Mouse (Mus musculus) T-cell, adult 2 months (primary cell): ENCODE measurements around the gene Mpc2.

Source experiments
- DNase-seq: peaks from one replicate; pipeline ENCODE4 v3.0.0; 2022; ENCODE audit warnings: low spot score

Gene Mpc2

DNA sequence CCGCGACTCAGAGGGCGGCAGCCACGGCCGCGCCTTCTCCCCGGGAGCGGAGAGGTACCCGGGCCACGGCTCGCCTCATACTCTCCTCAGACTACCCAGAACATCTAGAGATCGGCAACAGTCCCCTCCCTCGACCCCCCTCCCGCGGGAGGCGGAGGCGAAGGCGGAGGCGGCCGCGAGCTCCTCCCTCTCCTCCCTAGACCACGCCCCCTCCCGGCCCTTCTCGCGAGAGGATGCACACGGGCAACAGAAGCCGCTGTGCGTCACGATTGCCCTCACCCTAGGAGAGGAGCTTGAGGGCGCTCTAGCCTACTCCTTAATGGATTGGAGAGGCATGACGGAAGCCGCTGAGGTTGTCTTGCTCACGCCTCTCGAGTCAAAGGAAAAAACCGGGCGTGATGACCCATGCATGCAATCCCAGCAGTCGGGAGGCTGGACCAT is at the start of gene Mpc2, which contains the start of gene Dcaf6:
Mpc2 (plus strand) TSS at position 278 of the 441 bp plus-strand sequence.
Dcaf6 (minus strand) TSS at position 116 of the 441 bp plus-strand sequence.
- DNase-seq, result peak; percentile 100

DNA sequence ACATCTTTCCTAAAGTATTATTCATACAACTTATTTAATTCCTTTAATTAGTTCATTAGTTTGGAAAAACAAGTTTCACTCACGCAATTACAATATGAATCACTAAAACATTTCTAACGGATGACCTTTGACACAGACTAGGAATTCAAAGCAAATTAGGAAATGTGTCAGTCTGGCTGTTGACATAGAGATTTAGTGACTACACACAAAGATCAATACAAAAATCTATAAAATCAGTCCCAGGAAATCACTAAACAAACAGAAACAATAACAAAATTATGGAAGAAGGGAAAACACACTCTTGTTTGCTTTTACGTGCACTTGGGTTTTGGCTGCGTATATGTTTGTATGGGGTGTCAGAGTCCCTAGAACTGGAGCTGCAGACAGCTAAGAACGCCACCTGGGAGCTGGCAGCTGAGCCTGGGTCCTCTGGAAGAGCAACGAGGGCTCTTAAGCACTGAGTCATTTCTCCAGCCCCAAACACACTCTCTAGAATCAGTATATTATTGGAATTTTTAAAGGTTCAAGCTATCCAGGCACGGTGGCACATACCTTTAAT is 39.0 kb upstream of the Mpc2 start:
- DNase-seq, result no peak

DNA sequence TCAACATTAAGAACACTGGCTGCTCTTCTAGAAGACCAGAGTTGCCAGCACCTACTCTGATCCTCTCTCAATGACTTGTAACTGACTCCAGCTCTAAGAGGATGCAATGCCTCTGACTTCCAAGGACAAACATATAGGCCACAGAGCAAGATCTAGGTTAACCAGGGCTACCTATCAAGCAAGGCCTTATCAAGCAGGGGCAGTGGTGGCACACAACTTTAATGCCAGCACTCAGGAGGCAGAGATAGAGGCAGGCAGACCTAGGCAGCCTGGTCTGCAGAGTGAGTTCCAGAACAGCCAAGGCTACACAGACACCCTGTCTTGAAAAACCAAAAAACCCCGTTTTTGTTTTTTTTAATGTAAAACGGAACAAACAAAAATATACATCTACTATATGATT is 34.2 kb upstream of the Mpc2 start:
- no peak for DNase-seq

DNA sequence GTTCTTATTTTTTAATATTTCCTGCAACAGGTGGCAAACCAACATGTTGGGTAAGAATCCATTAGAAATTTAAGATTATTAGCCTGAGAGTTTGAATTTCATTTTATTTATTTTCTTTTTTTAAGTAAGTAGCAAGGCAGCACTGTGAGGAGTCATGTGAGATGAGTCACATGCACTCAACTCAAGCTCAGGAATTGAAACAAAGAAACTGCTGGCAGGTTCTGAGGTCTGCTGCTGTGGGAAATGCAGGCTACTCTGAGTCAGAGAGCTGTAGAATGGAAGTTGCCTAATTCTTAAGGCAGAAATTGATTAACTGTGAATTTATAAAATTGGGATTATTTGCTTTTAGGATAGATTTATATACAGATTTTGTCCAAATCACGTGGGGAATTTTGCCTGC is 27.6 kb upstream of the Mpc2 start:
- no peak for DNase-seq

DNA sequence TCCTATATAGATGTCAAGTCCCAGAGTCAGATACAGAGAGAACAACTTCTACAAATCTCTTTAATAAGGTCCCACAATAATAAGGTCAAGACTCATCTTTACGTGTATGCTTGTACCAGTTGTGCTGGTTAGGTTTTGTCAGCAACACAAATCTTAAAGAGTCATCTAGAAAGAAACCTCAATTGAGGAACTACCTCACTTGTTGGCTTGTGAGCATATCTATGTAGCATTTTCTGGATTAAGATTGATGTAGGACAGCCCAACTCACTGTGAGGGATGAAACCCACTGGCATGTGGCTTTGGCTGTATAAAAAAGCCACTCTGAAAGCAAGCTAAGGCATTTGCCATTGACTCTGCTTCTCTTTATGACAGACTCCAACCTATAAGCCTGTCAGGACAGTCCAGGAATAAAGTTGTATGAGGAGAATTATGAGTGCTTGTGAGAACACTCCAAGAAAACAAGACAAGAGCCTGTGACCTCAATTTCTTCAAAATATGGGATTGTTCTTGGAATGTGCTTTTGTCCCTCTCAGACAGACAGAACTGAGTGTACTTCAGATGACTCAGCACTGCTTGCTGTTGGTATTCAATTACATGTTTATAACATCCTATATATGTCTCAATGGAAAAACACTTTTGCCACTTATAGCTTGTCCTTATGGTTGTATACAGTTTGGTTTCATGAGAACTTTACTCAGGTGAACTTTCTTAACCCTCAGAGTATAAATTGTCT is 22.0 kb upstream of the Mpc2 start:
- DNase-seq, result no peak

DNA sequence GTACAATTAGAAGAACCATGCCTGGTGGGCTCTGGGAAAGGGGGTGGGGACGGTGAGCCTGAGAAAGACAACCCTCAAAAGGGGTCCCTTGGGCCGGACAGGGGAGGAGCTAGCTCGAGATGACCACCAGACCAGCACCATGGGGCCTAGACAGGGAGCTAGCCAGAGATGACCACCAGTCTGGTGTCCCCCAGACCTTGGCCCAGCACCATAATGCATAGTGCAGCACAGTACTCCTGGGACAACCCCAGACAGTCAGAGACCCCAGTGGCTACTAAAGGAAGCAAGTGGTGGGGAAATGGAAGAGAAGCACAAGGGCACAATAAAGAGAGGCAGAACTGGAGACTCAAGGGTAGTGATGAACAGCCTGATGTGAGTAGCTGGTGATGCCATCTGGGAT is 19.6 kb upstream of the Mpc2 start:
- DNase-seq, result no peak

DNA sequence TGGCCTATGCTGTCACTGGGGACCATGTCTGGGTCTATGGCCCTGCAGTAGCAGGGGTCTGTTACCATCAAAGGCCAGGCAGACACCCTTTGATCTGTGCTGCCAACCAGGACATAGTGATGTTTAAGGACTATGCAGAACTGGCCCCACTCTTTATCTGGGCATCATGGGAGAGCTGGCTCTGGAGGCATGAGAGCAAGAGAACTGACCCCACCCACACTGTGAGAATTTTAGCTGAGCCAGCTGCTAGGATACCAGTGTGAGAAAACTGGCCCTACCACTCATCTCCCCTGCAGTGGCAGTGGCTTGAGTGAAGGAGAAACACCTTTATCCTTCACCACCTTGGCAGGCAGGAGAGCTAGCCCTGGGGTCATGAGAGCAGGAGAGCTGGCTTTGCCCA is 19.2 kb upstream of the Mpc2 start:
- no peak for DNase-seq

DNA sequence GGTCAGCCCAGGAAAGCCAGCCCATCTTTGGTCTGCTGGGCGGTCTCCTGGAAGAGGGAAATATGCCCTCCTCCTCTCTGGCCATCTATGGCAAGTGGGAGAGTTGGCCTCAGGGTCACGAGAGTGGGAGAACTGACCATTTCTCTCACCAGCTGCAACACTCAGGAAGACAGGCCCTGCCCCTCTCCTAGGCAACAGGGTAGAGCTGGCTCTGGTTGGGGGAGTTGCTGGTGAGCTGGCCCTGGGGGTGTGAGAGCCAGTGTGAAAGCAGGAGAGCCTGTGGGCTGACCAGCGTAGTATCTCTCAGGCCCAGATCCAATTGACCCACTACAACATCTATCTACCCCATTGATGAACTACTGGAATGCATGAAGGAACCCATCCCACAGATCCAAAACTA is 18.7 kb upstream of the Mpc2 start:
- no peak for DNase-seq

DNA sequence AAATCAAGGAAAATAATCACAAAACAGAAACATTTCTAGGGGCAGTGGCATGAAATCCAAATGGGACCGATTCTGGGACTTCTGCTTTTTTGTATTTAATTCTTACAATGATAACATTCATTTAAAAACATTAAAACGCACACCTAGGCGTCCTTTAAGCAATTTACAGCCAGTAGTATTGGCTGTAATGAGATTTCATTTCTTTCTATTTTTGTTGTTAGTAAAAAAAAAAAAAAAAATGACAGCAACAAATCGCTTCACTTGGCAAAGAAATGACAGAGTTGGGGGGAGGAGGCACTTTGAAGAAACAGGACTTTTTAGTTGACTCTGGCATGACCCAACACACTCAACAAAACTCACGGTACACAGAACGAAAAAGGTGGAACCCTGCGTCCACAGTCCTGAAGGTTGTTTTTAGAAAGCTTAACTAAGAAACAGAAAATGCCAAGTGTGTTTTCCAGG is 1.4 kb upstream of the Mpc2 start:
- no peak for DNase-seq

DNA sequence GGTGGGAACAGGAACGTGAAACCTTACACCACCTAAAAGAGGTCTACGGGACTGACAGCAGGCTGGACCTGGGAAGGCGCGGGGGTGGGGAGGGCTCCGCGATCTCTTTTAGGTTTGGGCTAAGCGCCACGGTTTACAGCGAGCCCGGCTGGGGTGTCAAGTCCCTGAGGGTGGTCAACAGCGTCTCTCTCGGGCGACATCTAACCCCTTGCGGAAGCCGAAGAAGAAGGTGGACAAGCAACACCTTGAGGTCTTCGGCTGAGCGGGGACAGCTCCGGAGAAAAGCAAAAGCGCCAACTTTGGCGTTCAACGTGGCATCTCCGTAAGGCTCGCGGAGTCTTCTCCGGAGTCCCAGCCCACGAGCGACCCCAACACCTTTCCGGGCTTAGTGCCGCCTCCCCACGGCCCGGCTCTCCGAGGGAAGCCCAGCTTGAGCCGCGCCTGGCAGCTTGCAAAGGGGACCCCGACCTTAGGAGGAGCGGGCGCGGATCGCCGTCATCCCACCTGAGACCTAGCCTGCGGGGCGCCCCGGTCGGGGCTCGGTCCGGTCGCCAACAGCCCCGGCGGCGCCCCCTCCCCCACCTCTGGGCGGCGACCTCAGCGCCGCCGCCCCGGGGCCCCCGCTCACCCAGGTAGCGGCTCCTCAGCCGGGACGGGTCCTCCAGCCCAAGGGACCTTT is 795 bp upstream of the Mpc2 start:
- DNase-seq, result peak; percentile 42

DNA sequence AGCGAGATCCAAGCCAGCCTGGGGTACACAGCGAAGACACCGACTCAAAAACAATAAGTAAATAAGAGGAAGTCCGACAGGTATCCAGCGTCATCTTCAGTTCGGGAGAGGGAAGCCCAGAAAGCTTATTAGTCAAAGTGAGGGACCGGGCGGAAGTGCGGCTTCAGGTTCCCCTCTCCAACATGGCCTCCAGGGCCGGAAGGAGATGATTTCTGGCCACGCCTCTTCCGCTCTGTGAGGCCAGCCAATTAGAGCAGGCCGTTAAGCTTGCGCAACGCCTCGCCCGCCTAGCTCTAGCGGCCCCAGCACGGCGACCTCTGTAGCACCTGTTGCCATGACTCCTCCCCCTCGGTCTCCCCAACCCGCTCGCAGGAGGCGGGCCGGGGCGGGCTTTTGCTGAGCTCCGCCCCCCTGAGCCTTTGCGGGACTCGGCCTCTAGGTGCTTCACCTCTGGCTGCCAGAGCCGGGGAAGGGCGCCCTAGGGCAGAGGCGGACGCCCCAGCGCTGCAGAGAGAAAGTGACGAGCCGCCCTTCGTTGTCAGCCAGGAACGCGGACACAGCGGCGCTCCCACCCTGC is 452 bp downstream of the Mpc2 start:
- peak; percentile 100 for DNase-seq

DNA sequence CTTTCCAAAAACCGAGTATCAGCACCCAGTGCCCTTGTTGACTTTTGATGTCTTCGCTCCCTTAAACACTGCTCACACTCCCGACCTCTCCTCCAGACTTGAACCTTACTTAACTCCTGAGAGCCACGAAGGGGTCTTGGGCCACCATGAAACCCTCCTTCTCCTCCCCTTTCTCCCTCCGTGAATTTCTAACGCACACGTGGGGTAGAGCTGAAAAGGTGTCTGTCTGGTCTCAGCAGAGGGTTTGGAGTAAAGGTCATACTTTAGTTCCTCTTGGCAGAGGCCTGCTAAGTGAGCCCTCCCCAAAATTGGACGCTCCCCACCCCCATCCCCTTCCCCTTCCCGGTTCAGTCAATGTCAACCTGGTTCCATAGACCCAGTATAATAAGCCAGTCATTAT is 1.2 kb downstream of the Mpc2 start:
- DNase-seq, result no peak

DNA sequence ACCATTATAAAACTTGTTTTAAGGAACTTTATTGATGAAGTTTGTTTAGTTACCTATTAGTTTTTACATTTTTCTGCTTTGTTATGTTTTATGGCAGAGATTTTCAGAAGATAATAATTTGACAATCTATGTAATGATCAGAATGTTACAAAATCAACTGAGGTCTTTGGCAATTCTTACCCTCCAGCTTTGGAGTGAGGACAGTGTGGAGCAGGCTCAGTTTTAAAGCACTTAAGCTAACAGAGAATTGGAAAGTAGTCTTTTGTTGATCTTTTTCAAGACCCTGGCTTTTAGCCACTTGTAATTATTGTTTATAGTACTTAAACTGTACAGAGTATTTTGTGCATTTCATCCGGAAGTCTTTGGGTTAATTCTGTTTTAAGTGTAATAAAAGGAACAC is 2.4 kb downstream of the Mpc2 start:
- no peak for DNase-seq

DNA sequence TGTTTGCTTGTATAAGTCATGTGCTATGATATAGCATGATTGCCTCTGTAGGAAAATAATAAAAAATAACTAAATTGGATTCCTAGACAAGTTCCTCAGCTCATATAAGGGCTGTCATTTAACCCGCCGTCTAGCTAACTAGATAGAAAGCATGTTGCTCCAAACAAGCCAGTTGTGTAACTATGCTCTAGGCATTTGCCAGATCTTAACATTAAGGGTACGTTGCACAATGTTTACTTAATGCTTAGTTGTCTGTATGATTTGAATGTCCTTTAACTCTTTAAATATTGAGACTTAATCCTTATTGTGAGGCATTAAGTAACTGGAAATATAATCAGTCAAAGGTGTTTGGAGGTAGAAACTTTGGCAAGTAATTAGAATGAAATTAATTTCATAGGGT is 4.1 kb downstream of the Mpc2 start:
- no peak for DNase-seq

DNA sequence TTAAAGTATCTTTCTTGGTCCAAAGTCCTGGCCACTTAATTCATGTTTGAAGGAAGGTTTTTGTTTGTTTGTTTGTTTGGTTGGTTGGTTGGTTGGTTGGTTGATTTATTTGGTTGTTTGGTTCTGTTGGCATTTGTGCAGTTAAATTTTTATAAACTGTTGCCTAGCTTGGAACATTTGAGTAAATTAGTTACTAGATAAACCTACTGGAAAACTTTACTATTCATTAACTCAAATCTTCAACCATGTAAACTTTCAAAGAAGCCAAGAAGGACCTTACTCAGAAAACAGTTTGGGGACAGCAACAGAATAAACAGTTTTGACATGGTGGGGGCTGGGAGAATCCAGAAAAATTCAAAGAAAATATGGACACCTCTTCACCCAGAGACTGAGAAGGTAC is 8.5 kb downstream of the Mpc2 start:
- no peak for DNase-seq

DNA sequence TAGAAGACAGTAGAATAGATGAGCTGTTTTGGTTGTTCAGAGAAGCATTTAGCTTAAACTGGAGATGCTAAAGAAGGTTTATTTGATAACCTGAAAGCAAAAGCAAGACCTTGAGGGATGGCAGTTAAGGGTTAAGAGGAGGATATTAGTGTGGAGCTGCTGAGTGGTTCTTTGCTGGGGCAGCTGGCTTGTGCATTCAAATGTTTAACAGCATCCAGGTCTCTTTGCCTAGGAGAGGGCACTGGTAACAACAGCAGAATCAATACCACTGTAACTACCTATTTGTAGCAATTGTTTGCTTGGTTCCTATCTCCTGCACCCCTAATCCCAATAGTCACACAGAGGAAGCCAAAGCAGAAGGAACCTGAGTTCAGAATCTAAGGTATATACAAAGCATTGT is 9.3 kb downstream of the Mpc2 start:
- DNase-seq, result no peak

DNA sequence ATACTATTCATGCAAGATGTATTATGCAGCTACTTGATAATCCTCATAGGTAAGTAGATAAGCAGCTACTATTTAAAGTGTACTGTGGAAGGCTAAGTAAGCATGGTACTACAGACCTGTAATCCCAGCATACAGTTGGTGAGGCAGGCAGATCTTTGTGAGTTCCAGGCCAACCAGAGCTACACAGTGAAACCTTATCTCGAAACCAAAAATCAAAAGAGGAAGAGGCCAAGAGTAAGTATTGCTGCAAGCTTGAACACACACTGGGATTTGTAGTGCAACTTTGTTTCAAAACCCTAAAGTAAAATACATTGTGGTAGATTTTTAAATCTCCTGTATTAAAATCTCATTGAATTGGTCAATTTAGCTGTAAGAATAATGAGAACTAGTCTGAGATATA is 11.1 kb downstream of the Mpc2 start:
- DNase-seq, result no peak

DNA sequence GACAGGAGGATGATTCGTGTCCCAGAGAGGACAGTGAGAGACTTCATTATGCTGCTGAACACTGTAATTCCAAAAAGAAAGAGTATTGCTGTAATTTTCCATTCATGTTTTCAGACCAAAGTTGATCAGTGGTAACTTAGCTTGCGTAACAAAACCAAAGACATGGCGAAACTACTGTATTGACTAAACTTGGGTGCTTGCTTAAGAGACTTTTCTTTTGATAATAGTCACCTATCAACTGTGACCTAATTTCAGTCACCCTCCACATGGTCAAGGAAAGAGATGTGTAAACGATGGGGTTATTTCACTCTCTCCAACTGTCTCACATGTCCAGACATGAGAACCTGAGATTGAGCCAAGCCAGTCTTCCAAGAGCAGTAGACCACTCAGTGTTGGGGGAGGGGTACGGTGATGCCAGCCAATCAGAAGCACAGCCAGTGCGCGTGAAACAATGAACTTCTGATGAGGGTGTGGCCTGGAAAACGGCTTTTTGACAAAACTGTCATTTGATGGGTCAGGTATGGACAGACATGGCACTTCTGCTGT is 24.3 kb downstream of the Mpc2 start, which contains the start of gene Adcy10:
Adcy10 (plus strand) TSS at position 496 of the 546 bp plus-strand sequence.
- DNase-seq, result no peak

DNA sequence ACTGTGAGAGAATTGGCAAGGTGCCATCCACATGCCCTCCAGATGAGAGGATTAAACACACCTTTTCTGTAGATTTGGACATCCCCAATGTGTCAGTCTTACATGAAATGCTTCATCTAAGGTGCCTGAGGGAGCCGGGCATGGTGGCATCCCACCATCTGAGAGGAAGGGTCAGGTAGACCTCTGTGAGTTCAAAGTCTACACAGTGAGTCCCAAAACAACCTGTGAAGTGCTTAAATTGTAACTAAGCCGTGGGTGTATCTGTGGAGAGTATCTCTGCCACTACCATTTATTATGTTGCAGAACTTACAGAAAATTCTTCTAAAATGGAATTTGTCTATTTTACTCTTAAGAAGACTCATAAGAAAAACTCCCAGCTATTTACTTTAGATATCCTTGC is 25.7 kb downstream of the Mpc2 start:
- no peak for DNase-seq

DNA sequence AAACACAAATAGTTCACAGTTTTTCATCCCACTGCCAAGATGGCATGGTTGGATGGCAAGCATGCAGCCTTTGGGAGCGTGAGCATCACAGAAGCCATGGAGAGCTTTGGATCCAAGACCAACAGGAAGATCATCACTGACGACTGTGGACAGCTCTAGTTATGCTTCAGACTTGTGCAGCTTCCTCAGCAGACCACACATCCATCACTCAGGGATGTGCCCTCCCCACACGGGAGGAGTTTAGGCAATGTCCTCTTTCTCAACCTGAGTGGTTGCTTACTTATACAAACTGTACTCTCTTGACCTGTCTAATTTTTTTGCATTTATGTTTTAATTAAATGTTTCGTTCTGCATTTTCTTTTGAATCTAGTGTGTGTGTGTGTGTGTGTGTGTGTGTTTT is 28.8 kb downstream of the Mpc2 start:
- DNase-seq, result no peak

DNA sequence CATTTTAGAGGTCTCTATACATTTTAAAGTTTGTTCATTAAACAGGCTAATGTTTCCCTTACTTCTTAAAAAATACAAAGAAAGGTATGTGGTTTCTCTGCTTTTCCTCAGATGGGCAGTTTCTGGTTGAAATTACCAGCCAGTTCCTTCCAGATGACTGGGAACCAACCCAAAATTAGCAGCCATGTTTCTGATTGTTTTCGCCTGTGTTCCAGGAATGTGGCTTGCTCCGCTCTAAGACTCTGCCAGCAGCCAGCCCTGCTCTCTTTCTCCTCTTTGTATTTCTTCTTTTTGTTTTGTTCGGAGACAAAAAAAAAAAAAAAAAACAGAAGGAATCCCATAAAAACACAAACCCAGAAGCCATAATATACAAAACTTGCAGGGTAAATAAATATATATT is 38.4 kb downstream of the Mpc2 start:
- DNase-seq, result no peak

DNA sequence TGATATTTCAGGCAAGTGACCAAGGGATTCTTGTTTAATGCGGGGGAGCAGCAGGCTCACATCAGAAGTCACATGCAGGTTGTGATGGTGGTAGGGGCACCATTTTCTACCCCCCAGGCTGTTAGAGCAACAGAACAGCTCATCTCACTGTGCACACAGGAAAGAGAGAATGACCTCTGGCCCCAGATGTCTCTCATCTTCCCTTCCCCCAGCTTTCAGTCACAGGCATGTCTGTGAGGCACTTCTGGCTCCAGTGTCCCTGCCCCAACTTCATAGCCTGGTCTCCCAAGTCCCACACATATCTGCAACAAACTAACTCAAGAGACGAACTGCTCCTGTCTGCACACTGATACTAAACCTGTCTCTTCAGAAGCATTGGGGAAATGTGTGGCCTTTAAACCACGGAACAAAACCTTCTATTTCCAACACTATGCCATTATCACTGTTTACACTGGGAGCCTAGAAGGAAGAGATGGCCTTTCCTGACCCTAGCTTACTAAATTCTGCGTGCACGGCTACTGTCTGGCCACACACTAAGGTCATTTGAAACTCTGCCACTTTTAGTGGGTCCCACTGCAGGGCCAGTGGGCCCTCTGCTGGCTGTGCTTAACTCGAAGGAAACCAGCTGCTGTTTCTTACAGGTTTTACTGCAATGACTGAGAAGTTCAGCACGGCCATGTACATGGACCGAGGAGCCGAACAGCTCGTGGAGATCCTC is 43.0 kb downstream of the Mpc2 start:
- DNase-seq, result no peak
